Mouse (Mus musculus): ENCODE measurements around the gene Mcee. TPM values are rescaled to one million over a fixed set of nuclear protein-coding genes. Genes with fewer than 3 reads are reported as not detected.

Gene Mcee
- polyA plus RNA-seq (2015; fragmentation: Nextera tagmentation; extraction: Ambion mirVana): 95.4 and 100 TPM in 2 replicates

DNA sequence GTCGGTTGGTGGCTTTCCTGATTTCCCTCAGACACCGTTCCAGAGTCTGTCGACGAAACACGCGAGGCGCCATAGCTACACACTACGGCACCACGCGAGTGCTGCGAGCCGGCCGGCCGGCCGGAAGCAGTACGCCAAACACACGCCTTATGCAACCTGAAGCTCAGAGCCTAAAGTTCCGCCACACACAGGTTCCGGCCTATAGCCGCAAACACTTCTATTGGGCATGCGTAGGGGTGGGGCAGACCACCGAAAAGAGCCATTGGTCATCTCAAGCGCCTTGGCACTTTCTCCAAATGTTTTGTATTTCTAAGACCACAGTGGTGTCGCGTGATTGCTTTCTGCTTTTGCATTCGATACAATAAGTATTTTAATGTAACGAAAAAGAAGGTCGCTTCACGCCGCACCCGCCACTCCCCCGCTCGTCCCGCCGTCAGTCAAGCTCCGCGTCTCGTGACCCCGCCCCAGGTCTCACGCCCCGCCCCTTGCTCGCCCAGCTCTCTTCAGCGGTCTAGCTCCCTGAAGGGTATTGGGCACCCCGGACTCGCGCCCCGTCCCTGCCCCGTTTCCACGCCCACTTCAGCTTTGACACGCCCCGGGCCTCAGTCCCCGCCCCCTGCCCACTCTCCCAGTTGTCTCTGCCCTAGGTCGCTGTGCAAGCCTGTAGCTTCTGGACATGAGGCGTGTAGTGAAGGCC lies at the start of gene Mcee, which contains the start of gene Mphosph10:
TSS of gene Mcee (plus strand) at position 486 of the 697 bp plus-strand sequence.
TSS of gene Mphosph10 (minus strand) at position 147 of the 697 bp plus-strand sequence.
- Histone ChIP-seq H3K36me3 (ENCODE audit: insufficient read depth, low read length) (peaks cover 18% of the 10 kb centered on the region), H3K27me3 (ENCODE audit: insufficient read depth, low read length) (no peaks in the 10 kb centered on the region), H3K9ac (replicated peaks; ENCODE audit: low read length) (peak within 1 kb of the TSS; percentile 97), H3K4me2 (replicated peaks; ENCODE audit: low read depth, low read length) (peak within 1 kb of the TSS; percentile 97), H3K27ac (ENCODE audit: low read length) (peak within 1 kb of the TSS; percentile 94), H3K4me1 (ENCODE audit: insufficient read depth, low read length) (peaks cover 18% of the 10 kb centered on the region), H3K9me3 (ENCODE audit: low read length) (no peaks in the 10 kb centered on the region), H3K4me3 (ENCODE audit: low read length) (peak within 1 kb of the TSS; percentile 89)
- peak; percentile 99 for ATAC-seq (ENCODE audit: low FRiP score, low TSS enrichment)
- WGBS: under 1% methylated on average over 54 of the region's 54 CpGs

DNA sequence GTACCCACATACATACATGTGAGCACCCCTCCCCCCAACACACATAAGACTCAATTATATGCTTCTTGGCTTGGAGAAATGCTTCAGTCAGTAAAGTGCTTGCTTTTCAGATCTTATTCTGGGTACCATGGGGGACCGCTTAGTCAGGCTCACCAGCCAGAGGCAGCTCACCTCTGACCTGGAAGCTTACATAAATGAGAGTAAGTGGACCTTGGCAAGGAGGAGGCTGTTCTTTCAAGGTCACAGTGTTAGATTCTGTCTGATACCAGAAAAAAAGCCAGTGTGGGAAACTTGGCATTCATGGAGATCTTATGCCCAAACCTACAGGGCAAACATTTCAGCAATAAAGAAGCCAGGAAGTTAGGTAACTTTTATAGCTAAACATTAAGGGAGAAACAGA lies 44.6 kb upstream of the Mcee start:
- Histone ChIP-seq H3K27ac (ENCODE audit: low read length) (no peak overlapping the region), H3K4me2 (replicated peaks; ENCODE audit: low read depth, low read length) (no peak overlapping the region), H3K4me1 (ENCODE audit: insufficient read depth, low read length) (no peaks in the 10 kb centered on the region)

DNA sequence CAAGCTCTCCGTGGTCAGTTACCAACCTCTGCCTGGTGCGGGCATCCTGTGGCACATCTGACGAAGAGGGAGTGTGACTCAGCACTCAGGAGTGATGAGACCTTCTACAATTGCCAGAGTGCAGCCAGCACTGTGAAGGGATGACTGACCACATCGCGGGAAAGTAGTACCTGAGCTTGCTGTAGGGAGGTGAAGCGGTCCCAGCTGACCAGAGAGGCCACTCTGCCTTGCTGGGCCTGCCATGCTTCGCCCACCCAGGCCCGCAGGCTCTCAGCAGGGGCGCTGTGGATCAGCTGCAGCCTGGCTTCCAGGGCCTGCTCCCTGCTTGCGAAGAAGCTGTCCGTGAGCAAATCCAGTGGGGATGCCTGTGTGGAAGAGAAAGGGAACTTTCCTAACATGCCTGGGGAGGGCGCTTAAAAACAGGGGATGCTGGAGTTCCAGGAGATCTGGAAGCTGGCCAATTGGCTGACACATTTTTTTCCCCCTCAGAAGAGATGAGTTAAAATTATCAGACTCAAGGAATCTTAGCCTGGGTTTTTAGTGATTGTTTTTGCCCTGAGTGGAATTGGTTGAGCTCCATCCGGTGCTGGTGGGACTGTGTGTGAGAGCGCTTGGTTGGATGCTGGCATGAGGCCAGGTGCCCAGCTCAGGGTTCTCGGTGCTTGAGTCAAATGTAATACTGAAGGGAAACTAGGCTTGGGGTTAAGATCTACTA lies 43.1 kb upstream of the Mcee start:
- Histone ChIP-seq H3K4me1 (ENCODE audit: insufficient read depth, low read length) (no peaks in the 10 kb centered on the region), H3K36me3 (ENCODE audit: insufficient read depth, low read length) (peaks cover 44% of the 10 kb centered on the region), H3K9me3 (ENCODE audit: low read length) (no peaks in the 10 kb centered on the region), H3K27me3 (ENCODE audit: insufficient read depth, low read length) (no peaks in the 10 kb centered on the region), H3K4me2 (replicated peaks; ENCODE audit: low read depth, low read length) (no peak overlapping the region), H3K27ac (ENCODE audit: low read length) (no peak overlapping the region), H3K4me3 (ENCODE audit: low read length) (no peak overlapping the region), H3K9ac (replicated peaks; ENCODE audit: low read length) (no peak overlapping the region)
- no peak for ATAC-seq (ENCODE audit: low FRiP score, low TSS enrichment)
- WGBS: 83% methylated on average over 15 of the region's 15 CpGs

More for the DNA sequence above, 44.6 kb upstream of the Mcee start:
- H3K27me3 ChIP-seq (ENCODE audit: insufficient read depth, low read length): no peaks in the 10 kb centered on the region
- WGBS: 85% methylated on average over 1 of the region's 1 CpGs
- peaks cover 37% of the 10 kb centered on the region for H3K36me3 ChIP-seq (ENCODE audit: insufficient read depth, low read length)
- ATAC-seq (ENCODE audit: low FRiP score, low TSS enrichment): no peak
- H3K9me3 ChIP-seq (ENCODE audit: low read length): no peaks in the 10 kb centered on the region
- no peak overlapping the region for H3K4me3 ChIP-seq (ENCODE audit: low read length)
- H3K9ac ChIP-seq (replicated peaks; ENCODE audit: low read length): no peak overlapping the region

DNA sequence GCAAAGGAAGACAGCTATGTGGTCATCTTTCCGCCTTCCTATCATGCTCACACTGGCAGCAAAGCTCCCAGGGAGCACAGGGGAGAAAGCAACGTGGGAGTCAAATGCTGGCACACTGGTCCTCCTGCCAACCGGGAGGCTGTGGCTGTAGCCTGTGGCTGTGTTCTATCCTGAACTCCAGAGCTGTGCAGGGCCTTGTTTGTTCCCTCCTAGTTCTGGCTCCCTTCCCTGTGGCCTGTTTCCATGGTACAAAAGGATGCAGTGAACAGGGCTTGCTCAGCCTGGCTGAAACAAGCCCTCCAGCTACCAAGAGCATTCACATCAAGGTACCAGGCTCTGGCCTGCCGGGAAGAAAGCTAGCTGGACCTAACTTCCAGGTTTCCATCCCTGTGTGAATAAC lies 41.3 kb upstream of the Mcee start:
- no peak overlapping the region for H3K9ac ChIP-seq (replicated peaks; ENCODE audit: low read length)
- 84% methylated on average over 4 of the region's 4 CpGs for WGBS
- H3K9me3 ChIP-seq (ENCODE audit: low read length): no peaks in the 10 kb centered on the region
- no peak overlapping the region for H3K4me2 ChIP-seq (replicated peaks; ENCODE audit: low read depth, low read length)
- no peak overlapping the region for H3K27ac ChIP-seq (ENCODE audit: low read length)
- H3K36me3 ChIP-seq (ENCODE audit: insufficient read depth, low read length): peaks cover 39% of the 10 kb centered on the region
- H3K4me3 ChIP-seq (ENCODE audit: low read length): no peak overlapping the region
- no peak for ATAC-seq (ENCODE audit: low FRiP score, low TSS enrichment)
- no peaks in the 10 kb centered on the region for H3K27me3 ChIP-seq (ENCODE audit: insufficient read depth, low read length)
- no peaks in the 10 kb centered on the region for H3K4me1 ChIP-seq (ENCODE audit: insufficient read depth, low read length)

DNA sequence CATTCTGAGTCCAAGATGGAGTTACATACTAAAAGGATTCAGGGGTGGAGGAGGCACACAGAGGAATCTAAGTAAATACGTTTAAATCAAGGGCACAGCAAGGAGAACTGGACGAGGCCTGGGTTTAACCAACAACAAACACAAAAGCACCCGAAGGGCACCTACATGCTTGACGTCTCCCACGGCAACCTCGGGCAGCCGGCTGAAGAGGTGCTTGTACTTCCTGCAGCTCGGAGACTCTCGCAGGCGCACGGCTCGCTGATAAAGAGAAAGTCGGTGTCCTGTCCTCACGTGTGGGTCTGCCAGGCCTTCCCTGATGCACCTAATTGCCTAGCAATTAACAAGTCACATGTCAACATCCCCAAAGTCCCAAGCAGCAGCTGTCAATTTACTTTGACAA lies 38.2 kb upstream of the Mcee start:
- ATAC-seq (ENCODE audit: low FRiP score, low TSS enrichment): no peak
- Histone ChIP-seq H3K4me2 (replicated peaks; ENCODE audit: low read depth, low read length) (no peak overlapping the region), H3K27ac (ENCODE audit: low read length) (no peak overlapping the region), H3K4me1 (ENCODE audit: insufficient read depth, low read length) (no peaks in the 10 kb centered on the region), H3K27me3 (ENCODE audit: insufficient read depth, low read length) (no peaks in the 10 kb centered on the region), H3K4me3 (ENCODE audit: low read length) (no peak overlapping the region), H3K9me3 (ENCODE audit: low read length) (no peaks in the 10 kb centered on the region), H3K36me3 (ENCODE audit: insufficient read depth, low read length) (peaks cover 43% of the 10 kb centered on the region), H3K9ac (replicated peaks; ENCODE audit: low read length) (no peak overlapping the region)
- WGBS: 79% methylated on average over 14 of the region's 14 CpGs

DNA sequence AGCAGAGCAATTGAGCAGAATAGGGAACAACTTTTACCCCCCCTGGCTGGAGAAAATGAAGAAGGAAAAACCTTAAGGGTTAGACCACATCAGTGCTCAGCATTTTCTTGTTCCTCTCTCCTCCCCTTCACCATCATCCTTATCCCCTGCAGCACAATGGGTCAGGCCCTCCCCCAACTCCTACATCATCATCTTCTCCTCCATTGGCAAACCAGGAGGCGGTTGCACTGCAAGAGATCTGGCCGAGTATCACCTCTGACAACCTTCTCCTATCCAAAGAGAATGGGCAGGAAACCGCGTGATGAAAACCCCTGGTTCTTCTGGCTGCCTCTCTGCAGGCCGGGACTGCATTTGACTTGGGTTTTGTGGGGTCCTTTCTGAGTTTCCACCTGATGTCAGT lies 35.7 kb upstream of the Mcee start:
- no peak overlapping the region for H3K4me3 ChIP-seq (ENCODE audit: low read length)
- no peak overlapping the region for H3K9ac ChIP-seq (replicated peaks; ENCODE audit: low read length)
- H3K4me2 ChIP-seq (replicated peaks; ENCODE audit: low read depth, low read length): no peak overlapping the region
- no peaks in the 10 kb centered on the region for H3K4me1 ChIP-seq (ENCODE audit: insufficient read depth, low read length)
- no peaks in the 10 kb centered on the region for H3K9me3 ChIP-seq (ENCODE audit: low read length)
- H3K27me3 ChIP-seq (ENCODE audit: insufficient read depth, low read length): no peaks in the 10 kb centered on the region
- peaks cover 51% of the 10 kb centered on the region for H3K36me3 ChIP-seq (ENCODE audit: insufficient read depth, low read length)
- WGBS: 83% methylated on average over 5 of the region's 5 CpGs
- H3K27ac ChIP-seq (ENCODE audit: low read length): no peak overlapping the region
- no peak for ATAC-seq (ENCODE audit: low FRiP score, low TSS enrichment)

DNA sequence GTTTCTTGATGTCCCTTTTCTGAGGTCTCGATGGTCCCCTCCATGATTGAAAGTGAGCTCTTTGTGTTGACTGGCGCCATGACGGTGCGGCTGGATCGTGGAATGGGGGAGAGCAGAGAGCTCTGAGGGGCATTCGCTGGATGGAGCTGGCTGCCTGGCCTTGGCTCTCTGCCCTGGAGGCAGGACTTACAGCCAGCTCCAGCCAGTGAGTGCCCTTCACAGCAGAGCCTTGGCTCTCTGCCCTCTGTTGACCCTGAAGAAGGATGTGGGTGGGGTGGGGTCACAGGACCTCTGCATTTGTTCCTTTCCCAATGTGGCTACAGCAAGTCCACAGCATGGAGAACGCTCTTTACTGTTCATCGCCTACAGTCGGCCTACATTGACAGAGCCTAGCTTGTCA lies 35.0 kb upstream of the Mcee start:
- Histone ChIP-seq H3K9ac (replicated peaks; ENCODE audit: low read length) (no peak overlapping the region), H3K4me2 (replicated peaks; ENCODE audit: low read depth, low read length) (no peak overlapping the region), H3K4me3 (ENCODE audit: low read length) (no peak overlapping the region), H3K36me3 (ENCODE audit: insufficient read depth, low read length) (peaks cover 58% of the 10 kb centered on the region), H3K27ac (ENCODE audit: low read length) (no peak overlapping the region), H3K9me3 (ENCODE audit: low read length) (no peaks in the 10 kb centered on the region), H3K4me1 (ENCODE audit: insufficient read depth, low read length) (no peaks in the 10 kb centered on the region), H3K27me3 (ENCODE audit: insufficient read depth, low read length) (no peaks in the 10 kb centered on the region)
- no peak for ATAC-seq (ENCODE audit: low FRiP score, low TSS enrichment)
- WGBS: 87% methylated on average over 9 of the region's 9 CpGs

DNA sequence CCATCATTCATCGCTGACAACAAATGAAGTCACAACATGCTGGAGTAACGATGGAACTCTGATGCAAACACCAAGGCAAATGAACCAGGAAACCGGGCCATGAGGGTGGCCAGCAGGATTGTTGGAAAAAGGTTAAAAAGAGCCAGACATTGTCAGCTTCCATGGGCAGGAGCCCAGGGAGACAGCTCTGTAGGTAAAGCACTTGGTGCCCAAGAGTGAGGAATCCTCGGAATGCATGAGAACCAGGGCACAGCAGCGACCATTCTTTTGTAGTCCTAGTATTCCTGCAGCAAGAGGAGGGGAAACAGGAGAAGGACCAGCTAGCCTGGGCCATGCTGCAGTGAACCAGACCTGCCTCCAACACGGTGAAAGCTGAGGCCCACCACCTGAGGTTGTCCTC lies 33.7 kb upstream of the Mcee start:
- Histone ChIP-seq H3K4me2 (replicated peaks; ENCODE audit: low read depth, low read length) (no peak overlapping the region), H3K9ac (replicated peaks; ENCODE audit: low read length) (no peak overlapping the region), H3K27me3 (ENCODE audit: insufficient read depth, low read length) (no peaks in the 10 kb centered on the region), H3K9me3 (ENCODE audit: low read length) (no peaks in the 10 kb centered on the region), H3K4me1 (ENCODE audit: insufficient read depth, low read length) (no peaks in the 10 kb centered on the region), H3K27ac (ENCODE audit: low read length) (no peak overlapping the region), H3K36me3 (ENCODE audit: insufficient read depth, low read length) (peaks cover 58% of the 10 kb centered on the region), H3K4me3 (ENCODE audit: low read length) (no peak overlapping the region)
- ATAC-seq (ENCODE audit: low FRiP score, low TSS enrichment): no peak
- 89% methylated on average over 6 of the region's 6 CpGs for whole genome bisulfite sequencing

DNA sequence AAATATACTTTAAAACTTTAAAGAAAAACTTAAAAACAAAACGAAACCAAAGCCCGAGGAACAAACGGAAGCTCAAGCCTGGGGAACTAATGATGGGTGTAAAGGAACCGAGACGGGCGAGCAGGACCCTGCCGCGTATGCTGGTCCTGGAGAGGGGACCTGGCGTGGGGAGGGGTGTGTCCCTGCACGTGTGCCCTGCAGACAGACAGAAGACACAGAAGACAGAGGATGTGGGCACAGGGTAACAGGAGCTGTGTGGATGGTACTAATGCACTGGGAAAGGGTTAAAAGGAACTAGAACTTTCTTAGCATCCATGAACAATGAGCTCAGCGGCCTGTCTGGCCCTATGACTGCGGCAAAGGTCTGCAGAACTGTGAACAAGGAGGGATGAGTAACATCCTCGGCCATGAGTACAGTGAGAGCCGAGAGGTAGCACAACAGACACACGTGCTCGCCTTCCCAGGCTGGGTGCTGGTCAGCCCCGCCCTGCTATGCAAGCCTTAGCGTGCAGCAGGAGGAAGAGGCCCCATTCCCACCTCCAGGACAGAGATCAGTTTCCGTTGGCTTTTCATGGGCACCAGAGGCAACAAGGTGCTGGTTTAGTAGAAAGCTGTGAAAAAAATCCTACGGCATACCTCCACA lies 32.3 kb upstream of the Mcee start:
- Histone ChIP-seq H3K27me3 (ENCODE audit: insufficient read depth, low read length) (no peaks in the 10 kb centered on the region), H3K4me2 (replicated peaks; ENCODE audit: low read depth, low read length) (no peak overlapping the region), H3K9me3 (ENCODE audit: low read length) (no peaks in the 10 kb centered on the region), H3K36me3 (ENCODE audit: insufficient read depth, low read length) (peaks cover 62% of the 10 kb centered on the region), H3K4me1 (ENCODE audit: insufficient read depth, low read length) (no peaks in the 10 kb centered on the region), H3K9ac (replicated peaks; ENCODE audit: low read length) (no peak overlapping the region), H3K27ac (ENCODE audit: low read length) (no peak overlapping the region), H3K4me3 (ENCODE audit: low read length) (no peak overlapping the region)
- ATAC-seq (ENCODE audit: low FRiP score, low TSS enrichment): no peak
- WGBS: 88% methylated on average over 20 of the region's 20 CpGs

DNA sequence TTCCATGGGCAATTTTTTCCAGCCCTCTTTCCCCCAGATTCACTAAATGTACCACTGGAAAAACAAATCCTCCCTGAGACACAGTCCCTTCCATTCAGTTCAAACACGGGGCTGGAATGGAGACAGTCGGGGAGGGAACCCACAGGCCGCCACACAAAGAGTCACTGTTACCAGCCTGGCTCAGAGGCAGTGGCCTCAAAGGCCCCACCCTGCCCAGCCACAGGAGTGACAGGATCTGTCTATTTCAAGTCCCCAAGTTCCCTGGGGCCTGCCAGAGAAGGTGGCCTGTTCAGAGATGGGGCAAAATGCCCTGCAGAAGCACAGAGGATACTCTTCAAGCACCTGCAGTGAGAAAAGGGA lies 31.8 kb upstream of the Mcee start:
- WGBS: 70% methylated on average over 3 of the region's 3 CpGs
- Histone ChIP-seq H3K9ac (replicated peaks; ENCODE audit: low read length) (no peak overlapping the region), H3K27me3 (ENCODE audit: insufficient read depth, low read length) (no peaks in the 10 kb centered on the region), H3K27ac (ENCODE audit: low read length) (no peak overlapping the region), H3K4me3 (ENCODE audit: low read length) (no peak overlapping the region), H3K36me3 (ENCODE audit: insufficient read depth, low read length) (peaks cover 66% of the 10 kb centered on the region), H3K4me2 (replicated peaks; ENCODE audit: low read depth, low read length) (no peak overlapping the region), H3K4me1 (ENCODE audit: insufficient read depth, low read length) (no peaks in the 10 kb centered on the region), H3K9me3 (ENCODE audit: low read length) (no peaks in the 10 kb centered on the region)
- no peak for ATAC-seq (ENCODE audit: low FRiP score, low TSS enrichment)

All from kidney, embryonic 16.5 days (tissue).